Mouse (Mus musculus) embryonic facial prominence, embryonic 11.5 days (tissue): ENCODE results near the gene Chst15. TPM values are rescaled to one million over a fixed set of nuclear protein-coding genes. Genes with fewer than 3 reads are reported as not detected.

ENCODE experiments used
- ATAC-seq: fragments of 200-750 bp; cut with Nextera tagmentation; replicated peaks from 2 replicates; pipeline ENCODE4 v1.8.0; 2017; ENCODE audit warnings: low read depth; ENCODE audit not compliant: insufficient number of reproducible peaks, low FRiP score, low TSS enrichment
- DNase-seq: peaks from one replicate; pipeline ENCODE4 v3.0.0-alpha.2; 2015; ENCODE audit warnings: low spot score
- H3K27ac ChIP-seq: fragments of 300-500 bp; sonication (generic); replicated peaks from 2 replicates; pipeline ENCODE4 v1.5.1; 2014; ENCODE audit warnings: mild to moderate bottlenecking, low read depth, low read length, control low read depth
- H3K27me3 ChIP-seq: fragments of 300-500 bp; sonication (generic); 2 replicates; pipeline ENCODE4 v1.6.1; 2014; ENCODE audit warnings: mild to moderate bottlenecking, low read length, moderate library complexity, mixed read lengths; ENCODE audit not compliant: control insufficient read depth, insufficient read depth
- H3K36me3 ChIP-seq: fragments of 300-500 bp; sonication (generic); replicated peaks from 2 replicates; pipeline ENCODE4 v1.6.1; 2014; ENCODE audit warnings: low read depth, mild to moderate bottlenecking, low read length, moderate library complexity, mixed read lengths; ENCODE audit not compliant: control insufficient read depth, insufficient read depth
- H3K4me1 ChIP-seq: fragments of 300-500 bp; sonication (generic); 2 replicates; pipeline ENCODE4 v1.6.1; 2014; ENCODE audit warnings: low read length, mixed read lengths; ENCODE audit not compliant: control insufficient read depth, insufficient read depth
- H3K4me2 ChIP-seq: fragments of 300-500 bp; sonication (generic); 2 replicates; pipeline ENCODE4 v1.6.1; 2014; ENCODE audit warnings: low read depth, mild to moderate bottlenecking, control low read depth, low read length, moderate library complexity
- H3K4me3 ChIP-seq: fragments of 300-500 bp; sonication (generic); 2 replicates; pipeline ENCODE4 v1.5.1; 2014; ENCODE audit warnings: low read depth, low read length, control low read depth
- H3K9ac ChIP-seq: fragments of 300-500 bp; sonication (generic); replicated peaks from 2 replicates; pipeline ENCODE4 v1.6.1; 2014; ENCODE audit warnings: mild to moderate bottlenecking, control low read depth, low read length
- H3K9me3 ChIP-seq: fragments of 300-500 bp; sonication (generic); replicated peaks from 2 replicates; pipeline ENCODE4 v1.6.1; 2016; ENCODE audit warnings: mild to moderate bottlenecking, low read length, inconsistent platforms, mixed read lengths; ENCODE audit not compliant: control insufficient read depth
- WGBS: fragments of 180-500 bp; shearing (Covaris S2); extraction: QIAGEN DNeasy Blood & Tissue Kit; methylation state at CpG from one replicate; pipeline ENCODE4 v1.1.7; 2014; 5-methylcytosine and 5-hydroxymethylcytosine counted together
- polyA plus RNA-seq: library from polyadenylated mRNA; unstranded; fragments of >200 nt; fragmentation: Nextera tagmentation; extraction: Ambion mirVana; gene quantifications from 2 replicates; pipeline ENCODE4 v1.2.1, GENCODE M21; 2014

The Chst15 gene
- polyA plus RNA-seq, 1 experiment from 2014 or later: 8.7 TPM

GRCm38 (mm10) chr7:132262696-132263095 is 54.3 kb downstream of the Chst15 start:
- peak; percentile 77; the same call in 1 of the 2 replicates for ATAC-seq
- DNase-seq: no peak
- no peaks in the 10 kb centered on the region for H3K27me3 ChIP-seq
- no peaks in the 10 kb centered on the region; the same call in 1 of the 2 replicates for H3K36me3 ChIP-seq
- no peak overlapping the region for H3K27ac ChIP-seq
- no peak overlapping the region for H3K4me3 ChIP-seq
- no peak overlapping the region for H3K4me2 ChIP-seq
- H3K9me3 ChIP-seq: no peaks in the 10 kb centered on the region
- WGBS: 31% methylated on average over 6 of the region's 6 CpGs
- H3K9ac ChIP-seq: no peak overlapping the region
- H3K4me1 ChIP-seq: no peaks in the 10 kb centered on the region

- DNase-seq (no peak), ATAC-seq (no peak)
- Histone ChIP-seq H3K27me3 (no peaks in the 10 kb centered on the region), H3K9ac (no peak overlapping the region), H3K27ac (no peak overlapping the region), H3K4me3 (no peak overlapping the region), H3K4me1 (no peaks in the 10 kb centered on the region), H3K9me3 (no peaks in the 10 kb centered on the region), H3K4me2 (no peak overlapping the region), H3K36me3 (no peaks in the 10 kb centered on the region; the same call in 1 of the 2 replicates)
- WGBS: 74% methylated on average over 3 of the region's 3 CpGs
Measured at GRCm38 (mm10) chr7:132261885-132262284, 55.1 kb downstream of the Chst15 start.

DNA sequence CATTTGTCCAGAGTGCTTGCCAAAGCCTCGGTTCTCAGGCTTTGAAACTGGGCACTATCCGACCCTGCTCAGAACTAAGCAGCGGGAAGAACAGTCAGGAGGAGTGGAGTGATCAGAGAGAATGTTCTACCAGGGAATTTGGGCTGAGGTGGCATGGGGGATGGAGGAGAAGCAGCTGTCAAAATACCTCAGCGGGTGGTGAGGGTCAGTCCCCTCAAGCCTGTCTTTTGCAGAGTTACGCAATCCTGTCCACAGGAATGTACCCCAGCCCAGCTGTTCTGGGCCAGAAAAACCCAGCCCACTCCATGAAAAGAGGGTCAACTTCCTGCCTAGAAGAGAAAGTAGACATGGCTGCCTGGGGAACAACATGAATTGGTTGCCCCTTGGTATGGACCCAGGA is 56.4 kb downstream of the Chst15 start:
- ATAC-seq (no peak), DNase-seq (no peak)
- no peak overlapping the region for H3K4me2 ChIP-seq
- H3K9ac ChIP-seq: no peak overlapping the region
- no peak overlapping the region for H3K27ac ChIP-seq
- 63% methylated on average over 5 of the region's 5 CpGs for WGBS
- no peaks in the 10 kb centered on the region for H3K9me3 ChIP-seq
- no peaks in the 10 kb centered on the region for H3K27me3 ChIP-seq
- no peaks in the 10 kb centered on the region for H3K36me3 ChIP-seq
- no peak overlapping the region for H3K4me3 ChIP-seq
- no peaks in the 10 kb centered on the region for H3K4me1 ChIP-seq

DNA sequence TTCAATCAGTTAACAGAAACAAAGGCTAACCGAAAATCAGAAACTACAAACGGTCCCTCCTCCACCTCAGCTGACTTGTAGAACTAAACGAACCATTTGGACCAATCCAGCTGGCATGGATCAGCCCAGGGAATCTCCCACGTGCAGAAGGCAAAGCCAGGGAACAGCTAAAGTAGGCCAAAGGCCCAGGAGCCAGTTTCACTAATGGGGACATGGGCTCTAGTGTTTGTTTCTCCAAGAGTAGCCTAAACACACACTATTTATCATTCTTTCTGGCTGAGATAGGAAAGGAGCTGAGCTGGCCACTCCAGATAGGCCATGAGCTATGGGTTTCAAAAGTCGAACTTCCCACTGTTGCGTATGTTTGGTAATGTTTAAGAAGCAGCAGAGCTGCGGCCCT is 58.2 kb downstream of the Chst15 start:
- WGBS: 52% methylated on average over 7 of the region's 7 CpGs
- Histone ChIP-seq H3K27ac (no peak overlapping the region), H3K4me3 (no peak overlapping the region), H3K27me3 (no peaks in the 10 kb centered on the region), H3K4me1 (no peaks in the 10 kb centered on the region), H3K9ac (no peak overlapping the region), H3K36me3 (no peaks in the 10 kb centered on the region), H3K9me3 (no peaks in the 10 kb centered on the region), H3K4me2 (no peak overlapping the region)
- DNase-seq (no peak), ATAC-seq (no peak)

GRCm38 (mm10) chr7:132258216-132258615 is 58.8 kb downstream of the Chst15 start:
- no peak for ATAC-seq
- Histone ChIP-seq H3K9ac (no peak overlapping the region), H3K27me3 (no peaks in the 10 kb centered on the region), H3K4me1 (no peaks in the 10 kb centered on the region), H3K9me3 (no peaks in the 10 kb centered on the region), H3K27ac (no peak overlapping the region), H3K4me3 (no peak overlapping the region), H3K4me2 (no peak overlapping the region), H3K36me3 (no peaks in the 10 kb centered on the region)
- WGBS: 71% methylated on average over 5 of the region's 5 CpGs
- DNase-seq: no peak

GRCm38 (mm10) chr7:132253513-132253912 is 63.5 kb downstream of the Chst15 start:
- WGBS: 91% methylated on average over 5 of the region's 5 CpGs
- Histone ChIP-seq H3K27ac (no peak overlapping the region), H3K9me3 (no peaks in the 10 kb centered on the region), H3K27me3 (no peaks in the 10 kb centered on the region), H3K9ac (no peak overlapping the region), H3K4me2 (no peak overlapping the region), H3K4me3 (no peak overlapping the region), H3K4me1 (peaks cover 3% of the 10 kb centered on the region; the same call in 1 of the 2 replicates), H3K36me3 (no peaks in the 10 kb centered on the region)
- DNase-seq (no peak), ATAC-seq (no peak)

GRCm38 (mm10) chr7:132253078-132253477 is 64.0 kb downstream of the Chst15 start:
- ATAC-seq: no peak
- Histone ChIP-seq H3K4me3 (no peak overlapping the region), H3K9me3 (no peaks in the 10 kb centered on the region), H3K9ac (no peak overlapping the region), H3K4me1 (peaks cover 3% of the 10 kb centered on the region; the same call in 1 of the 2 replicates), H3K36me3 (no peaks in the 10 kb centered on the region), H3K4me2 (no peak overlapping the region), H3K27ac (no peak overlapping the region), H3K27me3 (no peaks in the 10 kb centered on the region)
- 90% methylated on average over 4 of the region's 4 CpGs for WGBS
- DNase-seq: no peak

- no peaks in the 10 kb centered on the region for H3K9me3 ChIP-seq
- peaks cover 3% of the 10 kb centered on the region; the same call in 1 of the 2 replicates for H3K4me1 ChIP-seq
- no peak overlapping the region for H3K4me3 ChIP-seq
- H3K9ac ChIP-seq: no peak overlapping the region
- ATAC-seq: no peak
- no peak overlapping the region for H3K4me2 ChIP-seq
- H3K27ac ChIP-seq: 0 out of 2 replicates have a peak overlapping the region, but pooled peaks have one; percentile 8
- DNase-seq: no peak
- no peaks in the 10 kb centered on the region for H3K36me3 ChIP-seq
- 62% methylated on average over 10 of the region's 10 CpGs for WGBS
- no peaks in the 10 kb centered on the region for H3K27me3 ChIP-seq
Measured at GRCm38 (mm10) chr7:132249563-132250119, 67.4 kb downstream of the Chst15 start.
